In genomic region chr14:46623645-46624044, GRCm38 (mm10) we compare ENCODE assay signal across 17 mouse cellular contexts.
"Had no signal": no experiment of that assay in that cellular context is flagged by ENCODE, and none has a peak within 500 bp of the region (broad histone marks: within the 10 kb centered on the region; RNA-seq: fewer than 3 reads in every experiment).

No protein-coding gene starts in this region.

- H3K4me3 ChIP-seq: liver, embryonic 15.5 days; megakaryocyte, embryonic 14.5 days; midbrain, embryonic 12.5 days; neural tube, embryonic 12.5 days had no signal

- DNase-seq: liver, postnatal 0 days; lung, adult 2 months; lung, postnatal 10 days; midbrain, embryonic 14.5 days; retina, postnatal 1 day; right cerebral cortex, adult 18-20 months; right cerebral cortex, postnatal 25 days; right cerebral cortex, postnatal 4 days; spleen, adult 18-20 months; thymus, adult 18-20 months; thymus, postnatal 14 days; thymus, postnatal 36 days had no signal

- H3K4me1 ChIP-seq: megakaryocyte, embryonic 14.5 days; midbrain, embryonic 12.5 days; neural tube, embryonic 12.5 days had no signal

- H3K36me3 ChIP-seq: liver, embryonic 15.5 days; midbrain, embryonic 12.5 days; neural tube, embryonic 12.5 days had no signal

- H3K27me3 ChIP-seq: liver, embryonic 15.5 days; megakaryocyte, embryonic 14.5 days; midbrain, embryonic 12.5 days; neural tube, embryonic 12.5 days had no signal

- H3K27ac ChIP-seq: liver, embryonic 15.5 days; macrophage; midbrain, embryonic 12.5 days; neural tube, embryonic 12.5 days had no signal

- H3K9ac ChIP-seq: liver, embryonic 15.5 days; liver, postnatal 0 days; midbrain, embryonic 12.5 days; neural tube, embryonic 12.5 days had no signal

- H3K4me2 ChIP-seq: liver, embryonic 15.5 days; midbrain, embryonic 12.5 days; neural tube, embryonic 12.5 days had no signal

- ATAC-seq: liver, postnatal 0 days had no signal

- H3K9me3 ChIP-seq: liver, embryonic 15.5 days; megakaryocyte, embryonic 14.5 days; midbrain, embryonic 12.5 days; neural tube, embryonic 12.5 days had no signal
